Mouse (Mus musculus): ENCODE data around the gene Dock4. TPM values are rescaled to one million over a fixed set of nuclear protein-coding genes. Genes with fewer than 3 reads are reported as not detected.

The Dock4 gene
- polyA plus RNA-seq, 1 experiment, result 0.56 TPM

DNA sequence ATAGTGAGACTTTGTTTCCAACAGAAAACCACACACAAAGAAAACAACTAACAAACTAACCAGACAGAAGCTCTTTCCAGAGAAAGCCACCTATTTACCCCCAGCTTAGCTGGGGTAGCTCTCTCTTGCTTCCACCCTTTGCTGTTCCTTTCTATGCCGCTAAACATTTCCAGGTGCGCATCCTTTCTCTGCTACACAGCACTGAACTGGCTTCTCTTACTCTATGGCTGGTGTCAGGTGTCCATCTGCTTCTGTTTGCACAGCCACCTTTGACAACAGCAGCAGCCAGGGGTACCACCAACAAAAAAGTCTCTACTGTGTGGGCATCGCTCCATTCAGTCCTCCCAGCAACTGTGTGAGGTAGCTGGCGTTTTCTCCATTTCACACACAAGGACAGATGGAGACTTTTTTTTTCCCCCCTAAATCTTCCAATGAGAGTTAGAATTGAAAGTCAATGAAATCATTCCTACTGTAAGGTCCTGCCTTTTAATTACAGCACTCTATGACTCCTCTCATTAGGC, 122.7 kb downstream of the Dock4 start:
- no peaks in the 10 kb centered on the region for H3K36me3 ChIP-seq (ENCODE audit: control insufficient read depth, insufficient read depth, low read length)
- no peak for TF ChIP-seq CTCF (IDR thresholded peaks at IDR 0.05; ENCODE audit: control insufficient read depth, insufficient read depth, insufficient replicate concordance, low read depth, low read length)
- TF ChIP-seq POLR2A (IDR thresholded peaks at IDR 0.05; ENCODE audit: control insufficient read depth, low read depth, low read length), result no peak
- H3K4me1 ChIP-seq (ENCODE audit: control insufficient read depth, insufficient read depth, low read length), result no peaks in the 10 kb centered on the region; the same call in 1 of the 2 replicates
- H3K27ac ChIP-seq (ENCODE audit: control insufficient read depth, insufficient read depth, low read depth, low read length), result no peak overlapping the region
- H3K4me3 ChIP-seq (ENCODE audit: control insufficient read depth, low read depth, low read length), result no peak overlapping the region
- no peaks in the 10 kb centered on the region for H3K27me3 ChIP-seq (ENCODE audit: control insufficient read depth, insufficient read depth, low read length)

DNA sequence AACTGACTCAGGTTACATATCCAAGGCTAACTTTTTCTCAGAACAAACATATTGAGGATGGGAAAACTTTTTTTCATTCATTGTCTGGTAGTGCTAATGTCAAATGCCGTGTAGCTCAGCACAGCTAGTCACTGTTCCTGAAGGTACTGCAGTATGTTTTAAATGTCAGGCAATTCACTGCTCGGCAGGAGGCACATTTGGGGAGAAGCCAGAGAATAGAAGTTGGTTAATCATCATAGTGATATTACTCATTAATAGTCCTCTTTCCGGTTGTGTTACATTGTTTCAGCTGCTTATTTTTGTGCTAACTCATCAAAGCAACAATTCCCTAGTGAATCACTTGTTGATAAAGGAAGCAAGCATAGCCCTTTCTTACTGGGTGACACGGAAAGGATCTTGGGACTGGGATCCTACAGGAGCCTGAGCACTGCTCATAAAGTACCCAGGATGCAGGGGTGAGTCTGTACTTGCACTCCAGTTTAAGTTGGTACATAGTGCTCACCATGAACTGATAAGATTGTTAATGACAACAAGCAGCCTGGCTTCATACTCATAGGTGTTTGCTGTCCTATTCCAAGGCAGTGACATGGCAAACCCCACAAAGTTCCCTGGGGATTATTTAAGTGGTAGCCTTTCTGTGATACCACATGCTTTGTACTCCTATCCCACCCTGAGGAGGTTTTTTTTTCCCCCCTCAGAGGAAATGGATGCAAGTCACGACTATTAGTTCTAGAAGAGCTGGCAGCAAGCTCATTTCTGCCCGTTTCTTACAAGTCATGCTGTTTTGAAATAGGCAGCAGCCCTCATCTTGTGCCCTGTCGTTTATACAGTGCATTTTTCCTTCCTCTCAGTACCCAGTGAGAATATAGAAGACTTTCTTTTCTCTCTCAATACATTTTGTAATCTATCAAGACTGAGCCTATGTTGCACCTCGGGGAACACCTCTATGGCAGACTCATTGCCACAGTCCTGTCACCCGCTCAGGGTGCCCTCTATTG, 123.5 kb downstream of the Dock4 start:
- Histone ChIP-seq H3K4me3 (ENCODE audit: control insufficient read depth, low read depth, low read length) (no peak overlapping the region), H3K36me3 (ENCODE audit: control insufficient read depth, insufficient read depth, low read length) (no peaks in the 10 kb centered on the region), H3K4me1 (ENCODE audit: control insufficient read depth, insufficient read depth, low read length) (no peaks in the 10 kb centered on the region; the same call in 1 of the 2 replicates), H3K27ac (ENCODE audit: control insufficient read depth, insufficient read depth, low read depth, low read length) (no peak overlapping the region), H3K27me3 (ENCODE audit: control insufficient read depth, insufficient read depth, low read length) (no peaks in the 10 kb centered on the region)
- no peak for TF ChIP-seq POLR2A (IDR thresholded peaks at IDR 0.05; ENCODE audit: control insufficient read depth, low read depth, low read length)
- TF ChIP-seq CTCF (IDR thresholded peaks at IDR 0.05; ENCODE audit: control insufficient read depth, insufficient read depth, insufficient replicate concordance, low read depth, low read length), result no peak

DNA sequence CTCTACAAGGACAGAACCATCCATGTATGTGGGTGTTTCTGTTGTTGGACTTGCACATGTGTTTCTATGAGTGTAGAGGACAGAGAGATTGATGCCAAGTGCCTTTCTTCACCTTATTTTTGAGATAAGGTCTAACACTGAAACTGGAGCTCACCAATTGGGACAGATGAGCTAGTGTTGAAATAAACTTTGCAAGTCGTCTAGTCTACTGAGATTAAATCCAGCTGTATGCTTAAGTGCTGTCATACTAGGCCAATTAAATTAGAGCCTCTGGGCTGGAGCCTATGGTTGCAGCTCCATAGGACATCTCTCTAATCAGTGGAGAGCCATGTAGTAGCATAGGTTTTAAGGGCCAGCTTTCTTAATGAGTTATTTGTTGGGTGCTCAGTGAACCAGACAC, 124.5 kb downstream of the Dock4 start:
- no peak for TF ChIP-seq CTCF (IDR thresholded peaks at IDR 0.05; ENCODE audit: control insufficient read depth, insufficient read depth, insufficient replicate concordance, low read depth, low read length)
- no peak for TF ChIP-seq POLR2A (IDR thresholded peaks at IDR 0.05; ENCODE audit: control insufficient read depth, low read depth, low read length)
- Histone ChIP-seq H3K4me3 (ENCODE audit: control insufficient read depth, low read depth, low read length) (no peak overlapping the region), H3K36me3 (ENCODE audit: control insufficient read depth, insufficient read depth, low read length) (no peaks in the 10 kb centered on the region), H3K27ac (ENCODE audit: control insufficient read depth, insufficient read depth, low read depth, low read length) (no peak overlapping the region), H3K4me1 (ENCODE audit: control insufficient read depth, insufficient read depth, low read length) (no peaks in the 10 kb centered on the region; the same call in 1 of the 2 replicates), H3K27me3 (ENCODE audit: control insufficient read depth, insufficient read depth, low read length) (no peaks in the 10 kb centered on the region)

DNA sequence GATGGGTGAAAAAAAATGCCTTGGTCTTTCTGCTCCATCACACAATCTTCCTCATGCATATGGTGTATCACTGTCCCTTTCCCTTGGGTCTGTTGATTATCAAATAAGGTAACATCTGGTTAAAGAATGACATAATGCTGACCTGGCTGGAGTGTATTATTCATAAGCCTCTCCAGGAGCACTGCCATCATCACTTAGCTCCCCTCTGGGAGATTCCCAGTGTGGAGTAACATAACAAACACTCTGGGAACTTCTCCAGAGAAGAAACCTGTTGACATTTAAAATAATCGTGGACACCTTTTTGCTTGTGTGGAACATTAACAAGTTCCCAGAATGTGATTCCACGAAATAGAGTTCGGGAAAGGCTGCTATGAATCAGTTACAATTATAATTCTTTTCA, 128.3 kb downstream of the Dock4 start:
- Histone ChIP-seq H3K4me1 (ENCODE audit: control insufficient read depth, insufficient read depth, low read length) (no peaks in the 10 kb centered on the region), H3K27me3 (ENCODE audit: control insufficient read depth, insufficient read depth, low read length) (no peaks in the 10 kb centered on the region), H3K36me3 (ENCODE audit: control insufficient read depth, insufficient read depth, low read length) (no peaks in the 10 kb centered on the region), H3K4me3 (ENCODE audit: control insufficient read depth, low read depth, low read length) (no peak overlapping the region), H3K27ac (ENCODE audit: control insufficient read depth, insufficient read depth, low read depth, low read length) (no peak overlapping the region)
- TF ChIP-seq CTCF (IDR thresholded peaks at IDR 0.05; ENCODE audit: control insufficient read depth, insufficient read depth, insufficient replicate concordance, low read depth, low read length) (no peak), POLR2A (IDR thresholded peaks at IDR 0.05; ENCODE audit: control insufficient read depth, low read depth, low read length) (no peak)

DNA sequence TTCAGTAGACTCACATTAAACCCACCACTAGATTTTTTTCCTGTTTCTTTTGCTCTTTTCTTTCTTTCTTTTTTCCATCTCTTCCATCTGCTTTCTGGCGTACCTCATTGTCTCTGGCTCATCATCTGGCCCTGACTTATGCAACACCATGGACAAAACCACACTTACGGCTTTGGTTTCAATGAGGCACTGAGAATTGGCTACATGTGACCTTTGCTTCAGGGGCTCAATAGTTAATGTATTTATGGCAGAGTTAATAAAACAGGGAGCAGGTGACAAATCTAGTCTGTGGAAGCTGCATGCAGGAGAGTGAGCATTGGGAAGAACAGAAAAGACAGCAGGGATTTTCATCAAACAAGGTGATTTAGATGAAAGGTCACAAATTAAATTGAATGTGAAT, 131.0 kb downstream of the Dock4 start:
- Histone ChIP-seq H3K27me3 (ENCODE audit: control insufficient read depth, insufficient read depth, low read length) (no peaks in the 10 kb centered on the region), H3K4me1 (ENCODE audit: control insufficient read depth, insufficient read depth, low read length) (no peaks in the 10 kb centered on the region), H3K4me3 (ENCODE audit: control insufficient read depth, low read depth, low read length) (no peak overlapping the region), H3K36me3 (ENCODE audit: control insufficient read depth, insufficient read depth, low read length) (no peaks in the 10 kb centered on the region), H3K27ac (ENCODE audit: control insufficient read depth, insufficient read depth, low read depth, low read length) (no peak overlapping the region)
- TF ChIP-seq CTCF (IDR thresholded peaks at IDR 0.05; ENCODE audit: control insufficient read depth, insufficient read depth, insufficient replicate concordance, low read depth, low read length) (no peak), POLR2A (IDR thresholded peaks at IDR 0.05; ENCODE audit: control insufficient read depth, low read depth, low read length) (no peak)

DNA sequence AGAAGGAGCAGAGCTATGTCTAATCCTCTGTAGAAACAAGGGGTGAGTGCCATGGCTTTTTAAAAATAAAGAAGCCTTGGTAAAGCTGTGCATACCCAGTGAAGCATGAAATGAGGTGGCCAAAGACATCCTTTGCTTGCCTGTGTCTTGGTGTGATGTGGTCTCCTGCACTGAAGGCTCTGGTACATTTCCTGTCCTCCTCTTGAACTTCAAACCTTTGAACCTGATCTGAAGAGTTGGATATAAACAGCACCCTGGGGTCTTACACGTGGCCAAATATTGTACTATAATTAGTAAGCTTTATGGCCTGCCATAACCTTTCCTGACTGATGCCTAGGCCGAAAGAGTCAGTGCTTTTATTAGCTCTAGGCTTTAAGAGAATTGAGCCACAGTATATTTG, 134.6 kb downstream of the Dock4 start:
- no peaks in the 10 kb centered on the region for H3K4me1 ChIP-seq (ENCODE audit: control insufficient read depth, insufficient read depth, low read length)
- TF ChIP-seq POLR2A (IDR thresholded peaks at IDR 0.05; ENCODE audit: control insufficient read depth, low read depth, low read length) (no peak), CTCF (IDR thresholded peaks at IDR 0.05; ENCODE audit: control insufficient read depth, insufficient read depth, insufficient replicate concordance, low read depth, low read length) (no peak)
- no peaks in the 10 kb centered on the region for H3K36me3 ChIP-seq (ENCODE audit: control insufficient read depth, insufficient read depth, low read length)
- H3K4me3 ChIP-seq (ENCODE audit: control insufficient read depth, low read depth, low read length), result no peak overlapping the region
- no peaks in the 10 kb centered on the region for H3K27me3 ChIP-seq (ENCODE audit: control insufficient read depth, insufficient read depth, low read length)
- H3K27ac ChIP-seq (ENCODE audit: control insufficient read depth, insufficient read depth, low read depth, low read length), result no peak overlapping the region

DNA sequence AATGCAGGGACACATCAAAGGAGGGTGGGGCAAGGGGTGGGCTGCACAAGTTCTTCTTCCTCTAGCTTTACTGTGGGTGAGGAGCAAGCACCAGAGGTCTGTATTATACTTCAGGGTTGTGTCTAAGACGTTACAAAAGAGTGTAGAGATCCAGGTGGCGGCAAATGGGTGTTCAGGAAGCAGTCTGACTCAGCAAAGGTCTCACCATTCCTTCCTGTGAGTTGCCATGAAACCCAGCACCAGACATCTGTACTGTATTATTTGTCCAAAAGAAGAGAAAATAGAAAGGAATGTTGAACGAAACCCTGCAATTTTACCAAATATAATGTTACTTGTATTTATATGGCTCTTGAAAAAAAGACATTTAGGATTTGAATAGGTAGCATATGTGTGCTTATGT, 135.3 kb downstream of the Dock4 start:
- Histone ChIP-seq H3K4me1 (ENCODE audit: control insufficient read depth, insufficient read depth, low read length) (no peaks in the 10 kb centered on the region), H3K4me3 (ENCODE audit: control insufficient read depth, low read depth, low read length) (no peak overlapping the region), H3K27me3 (ENCODE audit: control insufficient read depth, insufficient read depth, low read length) (no peaks in the 10 kb centered on the region), H3K36me3 (ENCODE audit: control insufficient read depth, insufficient read depth, low read length) (no peaks in the 10 kb centered on the region), H3K27ac (ENCODE audit: control insufficient read depth, insufficient read depth, low read depth, low read length) (no peak overlapping the region)
- TF ChIP-seq CTCF (IDR thresholded peaks at IDR 0.05; ENCODE audit: control insufficient read depth, insufficient read depth, insufficient replicate concordance, low read depth, low read length) (no peak), POLR2A (IDR thresholded peaks at IDR 0.05; ENCODE audit: control insufficient read depth, low read depth, low read length) (no peak)
